Mouse (Mus musculus): ENCODE measurements around the gene Gm20388. TPM values are rescaled to one million over a fixed set of nuclear protein-coding genes. Genes with fewer than 3 reads are reported as not detected.

The Gm20388 gene
- polyA plus RNA-seq, 1 experiment from 2014 or later: not detected

DNA sequence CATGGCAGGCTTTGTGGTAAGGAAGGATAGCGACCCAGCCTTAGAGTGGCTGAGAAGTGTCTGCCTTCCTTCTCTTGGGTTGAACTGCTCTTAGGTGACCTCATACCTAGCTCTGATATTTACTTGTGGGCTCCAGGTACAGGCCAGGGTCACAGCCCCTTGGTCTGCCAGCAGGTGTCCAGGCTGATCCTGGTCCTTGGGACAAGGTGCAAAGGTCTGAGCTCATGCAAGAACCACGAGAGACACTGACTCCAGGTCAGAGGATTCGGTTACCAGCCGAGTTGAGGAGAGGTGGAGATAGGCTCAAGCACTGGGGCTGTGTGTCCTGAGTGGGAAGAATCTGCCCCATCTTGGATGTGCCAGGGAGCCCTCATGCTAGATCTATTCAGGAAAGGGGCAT lies 3333.7 kb downstream of the Gm20388 start:
- Histone ChIP-seq H3K9ac (ENCODE audit: low read depth, low read length) (no peak overlapping the region), H3K27me3 (ENCODE audit: control insufficient read depth, insufficient read depth, low read length) (no peaks in the 10 kb centered on the region), H3K9me3 (ENCODE audit: control insufficient read depth, low read length) (no peaks in the 10 kb centered on the region), H3K4me2 (replicated peaks; ENCODE audit: low read depth, low read length) (no peak overlapping the region), H3K27ac (ENCODE audit: low read depth, low read length) (no peak overlapping the region), H3K36me3 (ENCODE audit: control insufficient read depth, insufficient read depth, low read length) (peaks cover 54% of the 10 kb centered on the region), H3K4me1 (ENCODE audit: control insufficient read depth, insufficient read depth, low read length) (no peaks in the 10 kb centered on the region), H3K4me3 (ENCODE audit: low read length) (no peak overlapping the region)
- 95% methylated on average over 4 of the region's 4 CpGs for WGBS
- no peak for ATAC-seq (ENCODE audit: low FRiP score, low TSS enrichment)

DNA sequence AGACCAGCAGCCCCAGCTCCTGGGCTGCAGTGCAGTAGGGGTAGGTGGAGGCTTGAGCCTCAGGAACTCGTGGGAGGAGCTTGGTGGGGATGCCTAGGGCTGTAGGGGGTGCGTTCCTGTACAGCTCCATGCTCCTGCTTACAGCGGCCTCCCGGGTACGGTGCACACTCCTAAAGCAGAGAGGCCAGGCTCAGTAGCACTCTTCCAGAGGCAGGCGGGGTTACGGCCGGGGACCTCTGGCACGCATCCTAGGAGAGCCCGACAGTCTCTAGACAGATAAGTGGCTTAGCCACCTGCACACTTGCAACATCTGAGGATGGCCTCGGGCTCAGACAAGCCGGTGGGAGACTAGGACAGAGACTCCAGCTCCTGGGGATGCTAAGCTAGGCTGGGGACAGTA lies 3334.9 kb downstream of the Gm20388 start:
- Histone ChIP-seq H3K4me1 (ENCODE audit: control insufficient read depth, insufficient read depth, low read length) (no peaks in the 10 kb centered on the region), H3K4me2 (replicated peaks; ENCODE audit: low read depth, low read length) (no peak overlapping the region), H3K27me3 (ENCODE audit: control insufficient read depth, insufficient read depth, low read length) (no peaks in the 10 kb centered on the region), H3K9ac (ENCODE audit: low read depth, low read length) (no peak overlapping the region), H3K4me3 (ENCODE audit: low read length) (no peak overlapping the region), H3K9me3 (ENCODE audit: control insufficient read depth, low read length) (no peaks in the 10 kb centered on the region), H3K27ac (ENCODE audit: low read depth, low read length) (no peak overlapping the region), H3K36me3 (ENCODE audit: control insufficient read depth, insufficient read depth, low read length) (peaks cover 62% of the 10 kb centered on the region)
- WGBS: 89% methylated on average over 12 of the region's 12 CpGs
- no peak for ATAC-seq (ENCODE audit: low FRiP score, low TSS enrichment)

DNA sequence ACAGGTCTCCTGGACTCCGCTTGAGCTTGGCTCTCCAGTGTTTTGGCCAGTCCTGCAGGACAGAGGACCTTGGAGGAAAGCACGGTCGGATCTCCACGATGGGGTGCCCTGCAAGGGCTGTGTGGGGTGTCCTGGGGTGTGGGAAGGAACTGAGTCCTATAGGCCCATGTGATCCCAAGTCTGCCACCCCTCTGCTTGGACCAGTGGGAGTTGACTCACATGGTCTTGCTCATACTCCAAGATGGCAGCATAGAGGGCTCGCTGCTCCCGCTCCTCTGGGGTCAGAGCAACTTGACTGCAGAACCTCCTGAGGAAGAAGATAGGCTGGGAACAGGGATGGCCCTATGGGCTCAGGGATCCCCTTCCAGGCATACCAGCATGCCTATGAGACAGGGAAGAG lies 3337.1 kb downstream of the Gm20388 start:
- Histone ChIP-seq H3K4me3 (ENCODE audit: low read length) (no peak overlapping the region), H3K27me3 (ENCODE audit: control insufficient read depth, insufficient read depth, low read length) (no peaks in the 10 kb centered on the region), H3K4me2 (replicated peaks; ENCODE audit: low read depth, low read length) (no peak overlapping the region), H3K9me3 (ENCODE audit: control insufficient read depth, low read length) (no peaks in the 10 kb centered on the region), H3K4me1 (ENCODE audit: control insufficient read depth, insufficient read depth, low read length) (peaks cover 4% of the 10 kb centered on the region; the same call in 1 of the 2 replicates), H3K27ac (ENCODE audit: low read depth, low read length) (no peak overlapping the region), H3K9ac (ENCODE audit: low read depth, low read length) (no peak overlapping the region), H3K36me3 (ENCODE audit: control insufficient read depth, insufficient read depth, low read length) (peaks cover 68% of the 10 kb centered on the region)
- WGBS: 96% methylated on average over 6 of the region's 6 CpGs
- no peak for ATAC-seq (ENCODE audit: low FRiP score, low TSS enrichment)

DNA sequence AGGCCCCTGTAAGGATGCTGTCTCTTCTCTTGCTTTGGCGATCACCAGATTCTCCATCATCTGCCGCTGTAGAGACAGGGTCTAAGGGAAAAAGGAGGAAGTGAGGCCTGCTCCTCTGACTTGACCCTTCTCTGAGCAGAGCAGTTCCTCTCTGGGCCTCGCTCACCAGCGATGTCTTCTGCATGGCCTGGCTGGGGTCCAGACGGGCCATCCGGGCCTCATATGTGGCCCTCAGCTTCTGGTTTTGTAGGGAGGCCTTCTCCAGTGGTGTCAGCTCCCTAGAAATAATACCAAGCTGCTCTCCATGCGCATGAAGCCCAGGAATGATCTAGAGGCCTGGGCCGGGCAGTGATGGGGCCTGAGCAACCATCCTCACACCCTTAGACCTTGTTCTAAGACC lies 3338.0 kb downstream of the Gm20388 start:
- Histone ChIP-seq H3K4me2 (replicated peaks; ENCODE audit: low read depth, low read length) (no peak overlapping the region), H3K27ac (ENCODE audit: low read depth, low read length) (no peak overlapping the region), H3K9me3 (ENCODE audit: control insufficient read depth, low read length) (no peaks in the 10 kb centered on the region), H3K4me3 (ENCODE audit: low read length) (no peak overlapping the region), H3K36me3 (ENCODE audit: control insufficient read depth, insufficient read depth, low read length) (peaks cover 65% of the 10 kb centered on the region), H3K27me3 (ENCODE audit: control insufficient read depth, insufficient read depth, low read length) (no peaks in the 10 kb centered on the region), H3K4me1 (ENCODE audit: control insufficient read depth, insufficient read depth, low read length) (peaks cover 9% of the 10 kb centered on the region), H3K9ac (ENCODE audit: low read depth, low read length) (no peak overlapping the region)
- WGBS: 90% methylated on average over 8 of the region's 8 CpGs
- ATAC-seq (ENCODE audit: low FRiP score, low TSS enrichment): no peak

DNA sequence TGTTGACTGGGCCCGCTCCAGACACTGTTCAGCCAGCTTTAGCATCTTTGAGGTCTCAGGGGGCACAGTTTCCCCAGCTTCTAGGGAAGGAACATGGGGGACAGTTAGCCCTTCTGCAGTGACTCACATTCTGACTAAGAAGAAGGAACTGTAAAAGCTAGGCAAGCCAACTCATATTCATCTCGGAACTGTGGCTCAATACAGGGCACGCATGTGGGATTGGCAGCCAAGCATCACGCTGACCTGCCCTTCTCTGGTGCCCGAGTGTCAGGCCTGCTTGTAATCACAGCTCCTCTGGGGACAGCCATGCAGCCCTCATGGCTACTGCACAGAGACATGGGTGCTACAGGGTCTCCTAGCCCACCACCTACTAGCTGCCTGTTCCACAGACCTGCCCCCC lies 3340.3 kb downstream of the Gm20388 start:
- peaks cover 52% of the 10 kb centered on the region for H3K36me3 ChIP-seq (ENCODE audit: control insufficient read depth, insufficient read depth, low read length)
- 95% methylated on average over 5 of the region's 5 CpGs for WGBS
- no peak overlapping the region for H3K27ac ChIP-seq (ENCODE audit: low read depth, low read length)
- H3K9me3 ChIP-seq (ENCODE audit: control insufficient read depth, low read length): no peaks in the 10 kb centered on the region
- no peak overlapping the region for H3K4me3 ChIP-seq (ENCODE audit: low read length)
- H3K4me2 ChIP-seq (replicated peaks; ENCODE audit: low read depth, low read length): no peak overlapping the region
- no peak for ATAC-seq (ENCODE audit: low FRiP score, low TSS enrichment)
- peaks cover 19% of the 10 kb centered on the region for H3K4me1 ChIP-seq (ENCODE audit: control insufficient read depth, insufficient read depth, low read length)
- no peak overlapping the region for H3K9ac ChIP-seq (ENCODE audit: low read depth, low read length)
- H3K27me3 ChIP-seq (ENCODE audit: control insufficient read depth, insufficient read depth, low read length): no peaks in the 10 kb centered on the region

DNA sequence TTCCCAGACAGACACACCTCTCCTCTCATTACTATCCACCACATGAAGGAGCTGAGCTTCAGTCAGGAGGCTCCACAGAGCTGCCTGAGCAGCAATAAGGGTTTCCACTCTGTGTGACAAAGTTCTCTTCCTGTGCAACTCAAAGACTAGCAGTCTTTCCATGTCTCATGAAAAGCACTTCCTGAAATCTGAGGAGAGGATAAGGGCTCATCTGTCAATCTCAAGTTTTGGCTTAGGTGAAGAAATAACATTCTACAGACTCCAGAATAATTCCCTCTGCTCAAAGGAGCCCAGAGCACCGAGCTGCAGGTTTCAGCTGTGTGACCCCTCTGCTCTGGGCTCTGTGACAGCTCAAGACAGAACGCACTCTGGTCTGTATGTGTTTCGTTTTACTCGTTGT lies 3342.3 kb downstream of the Gm20388 start:
- Histone ChIP-seq H3K27me3 (ENCODE audit: control insufficient read depth, insufficient read depth, low read length) (no peaks in the 10 kb centered on the region), H3K27ac (ENCODE audit: low read depth, low read length) (no peak overlapping the region), H3K9me3 (ENCODE audit: control insufficient read depth, low read length) (no peaks in the 10 kb centered on the region), H3K4me2 (replicated peaks; ENCODE audit: low read depth, low read length) (peak overlapping the region; percentile 95), H3K36me3 (ENCODE audit: control insufficient read depth, insufficient read depth, low read length) (peaks cover 49% of the 10 kb centered on the region), H3K9ac (ENCODE audit: low read depth, low read length) (peak overlapping the region; percentile 96; the same call in 1 of the 2 replicates), H3K4me1 (ENCODE audit: control insufficient read depth, insufficient read depth, low read length) (peaks cover 19% of the 10 kb centered on the region), H3K4me3 (ENCODE audit: low read length) (peak overlapping the region; percentile 98)
- WGBS: 39% methylated on average over 4 of the region's 4 CpGs
- ATAC-seq (ENCODE audit: low FRiP score, low TSS enrichment): no peak

DNA sequence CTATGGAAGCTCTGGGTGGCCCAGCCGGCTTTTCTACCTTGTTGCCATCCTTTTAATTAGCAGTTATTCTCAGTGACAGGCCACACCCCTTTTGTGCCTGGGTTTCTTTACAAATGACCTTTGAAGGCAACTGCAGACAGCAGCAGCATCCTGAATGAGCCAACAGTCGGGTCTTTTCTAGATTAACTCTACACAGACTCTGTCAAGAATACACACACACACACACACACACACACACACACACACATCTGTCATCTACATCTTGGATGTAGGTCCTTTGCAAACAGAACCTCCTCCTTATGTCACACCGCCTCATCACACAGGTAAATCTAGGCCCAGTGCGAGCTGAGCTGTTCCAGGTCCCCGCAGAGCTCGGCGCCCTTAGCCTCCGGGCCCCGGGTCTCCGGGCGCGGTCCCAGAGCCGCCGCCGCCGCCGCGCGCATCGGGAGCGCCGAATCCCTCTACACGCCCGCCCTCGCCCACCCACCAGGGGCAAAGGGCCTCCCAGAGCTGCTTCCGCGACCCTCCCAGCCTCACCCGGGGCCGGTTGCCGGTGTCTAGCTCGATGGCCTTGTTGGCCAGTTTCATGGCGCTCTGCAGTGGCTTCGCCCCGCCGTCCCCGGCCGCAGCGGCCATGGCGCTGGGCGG lies 3342.9 kb downstream of the Gm20388 start:
- WGBS: under 1% methylated on average over 39 of the region's 40 CpGs
- peak overlapping the region; percentile 80 for H3K27ac ChIP-seq (ENCODE audit: low read depth, low read length)
- no peaks in the 10 kb centered on the region for H3K27me3 ChIP-seq (ENCODE audit: control insufficient read depth, insufficient read depth, low read length)
- peak; percentile 60 for ATAC-seq (ENCODE audit: low FRiP score, low TSS enrichment)
- H3K4me2 ChIP-seq (replicated peaks; ENCODE audit: low read depth, low read length): peak overlapping the region; percentile 95
- H3K4me3 ChIP-seq (ENCODE audit: low read length): peak overlapping the region; percentile 98
- peaks cover 19% of the 10 kb centered on the region for H3K4me1 ChIP-seq (ENCODE audit: control insufficient read depth, insufficient read depth, low read length)
- H3K36me3 ChIP-seq (ENCODE audit: control insufficient read depth, insufficient read depth, low read length): peaks cover 49% of the 10 kb centered on the region
- H3K9me3 ChIP-seq (ENCODE audit: control insufficient read depth, low read length): no peaks in the 10 kb centered on the region
- H3K9ac ChIP-seq (ENCODE audit: low read depth, low read length): peak overlapping the region; percentile 96

DNA sequence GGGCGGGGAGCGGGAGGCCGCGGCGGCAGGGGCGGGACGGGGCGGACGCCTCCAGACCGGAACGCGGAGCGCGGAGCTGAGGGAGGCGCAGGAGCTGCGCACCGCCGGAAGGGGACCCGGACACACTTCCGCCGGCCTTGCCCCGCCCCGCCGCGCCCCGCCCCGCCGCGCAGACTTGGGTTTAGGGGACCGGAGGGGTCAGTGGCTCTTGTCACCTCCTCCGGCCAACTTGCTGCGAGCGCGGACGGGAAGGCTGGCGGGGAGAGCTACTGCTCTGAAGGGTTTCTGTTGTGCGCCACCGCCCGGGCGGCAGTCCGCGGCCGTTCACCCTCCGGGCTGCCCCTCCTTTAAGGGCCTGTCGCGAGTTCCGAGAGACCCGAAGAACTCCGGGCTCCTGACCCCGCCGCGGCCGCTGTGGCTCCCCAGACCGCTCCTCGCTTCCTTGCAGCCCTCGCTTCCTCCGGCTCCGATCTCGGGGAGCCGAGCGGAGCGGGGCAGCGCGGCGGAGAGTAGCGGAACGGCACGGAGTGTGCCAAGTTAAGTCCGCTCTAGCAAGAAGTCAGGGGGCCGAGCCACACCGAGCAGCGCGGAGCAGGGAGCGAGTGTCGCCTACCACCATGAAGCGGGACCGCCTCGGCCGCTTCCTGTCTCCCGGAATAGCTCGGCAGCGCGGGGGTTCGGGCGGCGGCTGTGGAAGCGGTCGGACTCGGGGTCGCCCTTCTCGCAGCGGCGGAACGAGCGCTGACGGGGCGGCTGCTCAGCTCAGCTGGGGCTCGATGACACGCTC lies 3343.7 kb downstream of the Gm20388 start, which contains the start of the genes Zfp276 and Vps9d1:
TSS of gene Zfp276 (plus strand) at position 97 of the 787 bp plus-strand sequence.
TSS of gene Vps9d1 (minus strand) at position 250 of the 787 bp plus-strand sequence.
- Histone ChIP-seq H3K4me3 (ENCODE audit: low read length) (peak within 1 kb of the TSS; percentile 98), H3K36me3 (ENCODE audit: control insufficient read depth, insufficient read depth, low read length) (peaks cover 48% of the 10 kb centered on the region), H3K9ac (ENCODE audit: low read depth, low read length) (peak within 1 kb of the TSS; percentile 96), H3K27me3 (ENCODE audit: control insufficient read depth, insufficient read depth, low read length) (no peaks in the 10 kb centered on the region), H3K9me3 (ENCODE audit: control insufficient read depth, low read length) (no peaks in the 10 kb centered on the region), H3K4me2 (replicated peaks; ENCODE audit: low read depth, low read length) (peak within 1 kb of the TSS; percentile 95), H3K4me1 (ENCODE audit: control insufficient read depth, insufficient read depth, low read length) (peaks cover 19% of the 10 kb centered on the region), H3K27ac (ENCODE audit: low read depth, low read length) (peak within 1 kb of the TSS; percentile 80)
- WGBS: under 1% methylated on average over 87 of the region's 99 CpGs
- ATAC-seq (ENCODE audit: low FRiP score, low TSS enrichment): peak; percentile 96

DNA sequence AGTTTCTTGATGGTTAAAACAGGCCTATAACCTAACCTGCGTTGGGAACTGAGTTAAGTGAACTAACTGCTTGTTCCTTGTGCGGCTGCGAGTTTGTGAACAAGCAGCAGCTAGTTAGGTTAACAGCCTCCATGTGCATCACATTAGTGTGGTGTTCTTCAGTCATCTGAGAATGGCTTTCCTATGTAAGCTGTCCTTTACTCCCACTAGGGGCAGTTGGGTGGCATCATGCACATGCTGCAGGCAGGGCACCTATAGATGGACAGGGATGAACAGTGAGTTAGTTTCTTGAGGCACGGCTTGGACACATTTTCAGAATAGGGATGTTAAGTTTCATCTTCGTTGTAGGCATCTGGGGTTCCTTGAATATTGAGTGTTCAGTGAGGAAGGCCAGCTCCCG lies 3344.5 kb downstream of the Gm20388 start:
- peak overlapping the region; percentile 95 for H3K4me2 ChIP-seq (replicated peaks; ENCODE audit: low read depth, low read length)
- H3K27me3 ChIP-seq (ENCODE audit: control insufficient read depth, insufficient read depth, low read length): no peaks in the 10 kb centered on the region
- ATAC-seq (ENCODE audit: low FRiP score, low TSS enrichment): no peak
- H3K36me3 ChIP-seq (ENCODE audit: control insufficient read depth, insufficient read depth, low read length): peaks cover 51% of the 10 kb centered on the region
- H3K27ac ChIP-seq (ENCODE audit: low read depth, low read length): no peak overlapping the region
- peak overlapping the region; percentile 96; the same call in 1 of the 2 replicates for H3K9ac ChIP-seq (ENCODE audit: low read depth, low read length)
- WGBS: 69% methylated on average over 6 of the region's 6 CpGs
- H3K4me1 ChIP-seq (ENCODE audit: control insufficient read depth, insufficient read depth, low read length): peaks cover 19% of the 10 kb centered on the region
- peak overlapping the region; percentile 98 for H3K4me3 ChIP-seq (ENCODE audit: low read length)
- no peaks in the 10 kb centered on the region for H3K9me3 ChIP-seq (ENCODE audit: control insufficient read depth, low read length)
